Mouse (Mus musculus) stomach, embryonic 14.5 days (tissue): ENCODE data around the gene Parp9. TPM values are rescaled to one million over a fixed set of nuclear protein-coding genes. Genes with fewer than 3 reads are reported as not detected.
"Not testable (repeated sequence)": the region's sequence is repeated elsewhere in the genome, so short reads cannot be mapped to it uniquely, and the experiment has no call there.

Experiments used
- ATAC-seq: fragments of 200-750 bp; cut with Nextera tagmentation; 2 replicates; pipeline ENCODE4 v1.8.0; 2017; ENCODE audit warnings: low read depth, moderate TSS enrichment; ENCODE audit not compliant: insufficient number of reproducible peaks, insufficient read depth, low FRiP score
- H3K27ac ChIP-seq: fragments of 300-500 bp; sonication (generic); 2 replicates; pipeline ENCODE4 v1.5.1; 2014; ENCODE audit warnings: mild to moderate bottlenecking, low read length, moderate library complexity, mixed read lengths
- H3K27me3 ChIP-seq: fragments of 300-500 bp; sonication (generic); 2 replicates; pipeline ENCODE4 v1.6.1; 2014; ENCODE audit warnings: low read length, control low read depth, mixed read lengths; ENCODE audit not compliant: control insufficient read depth, insufficient read depth
- H3K36me3 ChIP-seq: fragments of 300-500 bp; sonication (generic); 2 replicates; pipeline ENCODE4 v1.6.1; 2014; ENCODE audit warnings: mild to moderate bottlenecking, control low read depth, low read length, moderate library complexity, mixed read lengths; ENCODE audit not compliant: control insufficient read depth, insufficient read depth
- H3K4me1 ChIP-seq: fragments of 300-500 bp; sonication (generic); 2 replicates; pipeline ENCODE4 v1.6.1; 2014; ENCODE audit warnings: low read length, control low read depth, mixed read lengths; ENCODE audit not compliant: control insufficient read depth, insufficient read depth
- H3K4me2 ChIP-seq: fragments of 300-500 bp; sonication (generic); replicated peaks from 2 replicates; pipeline ENCODE4 v1.6.1; 2014; ENCODE audit warnings: low read depth, low read length, control low read depth
- H3K4me3 ChIP-seq: fragments of 300-500 bp; sonication (generic); 2 replicates; pipeline ENCODE4 v1.5.1; 2014; ENCODE audit warnings: low read depth, low read length, control low read depth
- H3K9ac ChIP-seq: fragments of 300-500 bp; sonication (generic); replicated peaks from 2 replicates; pipeline ENCODE4 v1.6.1; 2014; ENCODE audit warnings: low read depth, mild to moderate bottlenecking, control low read depth, low read length, moderate library complexity, mixed read lengths
- H3K9me3 ChIP-seq: fragments of 300-500 bp; sonication (generic); 2 replicates; pipeline ENCODE4 v1.6.1; 2016; ENCODE audit warnings: low read depth, low read length, control low read depth; ENCODE audit not compliant: control insufficient read depth
- WGBS: fragments of 180-500 bp; shearing (Covaris S2); extraction: QIAGEN DNeasy Blood & Tissue Kit; methylation state at CpG from one replicate; pipeline ENCODE4 v1.1.7; 2014; 5-methylcytosine and 5-hydroxymethylcytosine counted together
- polyA plus RNA-seq: library from polyadenylated mRNA; unstranded; fragments of >200 nt; fragmentation: Nextera tagmentation; extraction: Ambion mirVana; gene quantifications from 2 replicates; pipeline ENCODE4 v1.2.1, GENCODE M21; 2014

Parp9 gene
- polyA plus RNA-seq, 1 experiment from 2014 or later: 6.5 TPM

- not testable (repeated sequence) for H3K36me3 ChIP-seq, H3K4me2 ChIP-seq, H3K4me3 ChIP-seq, ATAC-seq, H3K9me3 ChIP-seq, H3K4me1 ChIP-seq, H3K27me3 ChIP-seq, H3K9ac ChIP-seq, H3K27ac ChIP-seq
- WGBS: 88% methylated on average over 1 of the region's 1 CpGs
These were observed 40.2 kb downstream of the Parp9 start, which contains the start of gene Kpna1 for GRCm38 (mm10) chr16:35978450-35978849. Gene Kpna1 (plus strand): TSS chr16:35978750.

- H3K9me3 ChIP-seq: no peaks in the 10 kb centered on the region
- no peak overlapping the region for H3K9ac ChIP-seq
- no peak overlapping the region for H3K27ac ChIP-seq
- H3K27me3 ChIP-seq: no peaks in the 10 kb centered on the region
- no peaks in the 10 kb centered on the region for H3K36me3 ChIP-seq
- H3K4me1 ChIP-seq: no peaks in the 10 kb centered on the region; the same call in 1 of the 2 replicates
- H3K4me2 ChIP-seq: no peak overlapping the region
- H3K4me3 ChIP-seq: no peak overlapping the region
- ATAC-seq: peak; percentile 93
- WGBS: 43% methylated on average over 19 of the region's 19 CpGs
These were observed 43.1 kb downstream of the Parp9 start for GRCm38 (mm10) chr16:35981363-35981821.

GRCm38 (mm10) chr16:35982506-35982901 lies 44.2 kb downstream of the Parp9 start:
- Histone ChIP-seq H3K4me2 (peak overlapping the region; percentile 59), H3K36me3 (no peaks in the 10 kb centered on the region), H3K9me3 (no peaks in the 10 kb centered on the region), H3K4me1 (no peaks in the 10 kb centered on the region; the same call in 1 of the 2 replicates), H3K27ac (no peak overlapping the region), H3K9ac (no peak overlapping the region; the same call in 1 of the 2 replicates), H3K27me3 (no peaks in the 10 kb centered on the region), H3K4me3 (peak overlapping the region; percentile 77)
- 2% methylated on average over 15 of the region's 15 CpGs for WGBS
- no peak for ATAC-seq

- Histone ChIP-seq H3K4me3 (peak overlapping the region; percentile 77), H3K9me3 (no peaks in the 10 kb centered on the region), H3K9ac (peak overlapping the region; percentile 80), H3K36me3 (no peaks in the 10 kb centered on the region), H3K4me1 (no peaks in the 10 kb centered on the region; the same call in 1 of the 2 replicates), H3K27me3 (no peaks in the 10 kb centered on the region), H3K4me2 (peak overlapping the region; percentile 61), H3K27ac (peak overlapping the region; percentile 99)
- WGBS: 0% methylated on average over 53 of the region's 54 CpGs
- ATAC-seq: peak; percentile 93
These were observed 44.7 kb downstream of the Parp9 start for GRCm38 (mm10) chr16:35982902-35983516.

- Histone ChIP-seq H3K9ac (peak overlapping the region; percentile 80), H3K27me3 (no peaks in the 10 kb centered on the region), H3K4me2 (peak overlapping the region; percentile 61), H3K4me3 (peak overlapping the region; percentile 77), H3K9me3 (no peaks in the 10 kb centered on the region), H3K36me3 (no peaks in the 10 kb centered on the region), H3K27ac (peak overlapping the region; percentile 99), H3K4me1 (no peaks in the 10 kb centered on the region; the same call in 1 of the 2 replicates)
- under 1% methylated on average over 67 of the region's 86 CpGs for WGBS
- ATAC-seq: peak; percentile 60
These were observed 45.3 kb downstream of the Parp9 start for GRCm38 (mm10) chr16:35983517-35984101.

- ATAC-seq: no peak
- H3K36me3 ChIP-seq: no peaks in the 10 kb centered on the region
- no peaks in the 10 kb centered on the region; the same call in 1 of the 2 replicates for H3K4me1 ChIP-seq
- WGBS: 65% methylated on average over 3 of the region's 3 CpGs
- no peaks in the 10 kb centered on the region for H3K9me3 ChIP-seq
- no peak overlapping the region for H3K27ac ChIP-seq
- H3K4me3 ChIP-seq: peak overlapping the region; percentile 77; the same call in 1 of the 2 replicates
- H3K4me2 ChIP-seq: peak overlapping the region; percentile 61
- H3K27me3 ChIP-seq: no peaks in the 10 kb centered on the region
- H3K9ac ChIP-seq: no peak overlapping the region
These were observed 46.2 kb downstream of the Parp9 start for GRCm38 (mm10) chr16:35984471-35984870.

- no peaks in the 10 kb centered on the region for H3K27me3 ChIP-seq
- no peak for ATAC-seq
- WGBS: 49% methylated on average over 1 of the region's 1 CpGs
These were observed 49.7 kb downstream of the Parp9 start for GRCm38 (mm10) chr16:35987930-35988329.

GRCm38 (mm10) chr16:35992391-35992790 lies 54.1 kb downstream of the Parp9 start:
- Histone ChIP-seq H3K4me2 (no peak overlapping the region), H3K27ac (no peak overlapping the region), H3K4me1 (no peaks in the 10 kb centered on the region), H3K27me3 (no peaks in the 10 kb centered on the region), H3K36me3 (no peaks in the 10 kb centered on the region), H3K9me3 (no peaks in the 10 kb centered on the region), H3K4me3 (no peak overlapping the region), H3K9ac (no peak overlapping the region)
- ATAC-seq: no peak
- 61% methylated on average over 1 of the region's 1 CpGs for WGBS

More at GRCm38 (mm10) chr16:35987930-35988329, 49.7 kb downstream of the Parp9 start:
- Histone ChIP-seq H3K27ac (no peak overlapping the region), H3K9me3 (no peaks in the 10 kb centered on the region), H3K4me2 (no peak overlapping the region), H3K36me3 (no peaks in the 10 kb centered on the region), H3K4me3 (no peak overlapping the region), H3K4me1 (no peaks in the 10 kb centered on the region; the same call in 1 of the 2 replicates), H3K9ac (no peak overlapping the region)
